Mouse (Mus musculus): Measurements from ENCODE around the gene Zmym3. TPM values are rescaled to one million over a fixed set of nuclear protein-coding genes. Genes with fewer than 3 reads are reported as not detected.
"Not testable (repeated sequence)": the region's sequence is repeated elsewhere in the genome, so short reads cannot be mapped to it uniquely, and the experiment has no call there.

Gene Zmym3
- polyA plus RNA-seq, 1 experiment from 2014 or later: 27.7 TPM

GRCm38 (mm10) chrX:101370573-101370972 is 50.1 kb downstream of the Zmym3 start:
- H3K9me3 ChIP-seq (replicated peaks): no peaks in the 10 kb centered on the region
- no peak overlapping the region for H3K4me2 ChIP-seq
- ATAC-seq (replicated peaks; ENCODE audit: low FRiP score): no peak
- no peak overlapping the region for H3K27ac ChIP-seq
- 0 out of 2 replicates have a peak, but pooled peaks cover 5% of the 10 kb centered on the region for H3K4me1 ChIP-seq
- H3K36me3 ChIP-seq: no peaks in the 10 kb centered on the region
- 78% methylated on average over 3 of the region's 3 CpGs for WGBS
- H3K4me3 ChIP-seq (replicated peaks): no peak overlapping the region
- H3K9ac ChIP-seq: no peak overlapping the region
- H3K27me3 ChIP-seq: peaks cover 23% of the 10 kb centered on the region; the same call in 1 of the 2 replicates

GRCm38 (mm10) chrX:101369001-101369400 is 51.6 kb downstream of the Zmym3 start:
- Histone ChIP-seq H3K4me1 (0 out of 2 replicates have a peak, but pooled peaks cover 5% of the 10 kb centered on the region), H3K4me2 (no peak overlapping the region), H3K27me3 (peaks cover 19% of the 10 kb centered on the region; the same call in 1 of the 2 replicates), H3K36me3 (no peaks in the 10 kb centered on the region), H3K4me3 (replicated peaks) (no peak overlapping the region), H3K27ac (no peak overlapping the region), H3K9ac (no peak overlapping the region), H3K9me3 (replicated peaks) (no peaks in the 10 kb centered on the region)
- 71% methylated on average over 7 of the region's 7 CpGs for WGBS
- no peak for ATAC-seq (replicated peaks; ENCODE audit: low FRiP score)

GRCm38 (mm10) chrX:101358902-101359301 is 61.7 kb downstream of the Zmym3 start:
- 65% methylated on average over 4 of the region's 4 CpGs for WGBS
- not testable (repeated sequence) for H3K27ac ChIP-seq; H3K9me3 ChIP-seq (replicated peaks); H3K27me3 ChIP-seq; H3K4me2 ChIP-seq; H3K4me1 ChIP-seq; H3K9ac ChIP-seq; H3K4me3 ChIP-seq (replicated peaks); ATAC-seq (replicated peaks; ENCODE audit: low FRiP score); H3K36me3 ChIP-seq

Other genes starting within 250 kb of the Zmym3 start
- gene Snx12, start 198.3 kb downstream of the Zmym3 start, polyA plus RNA-seq (2015; fragmentation: Nextera tagmentation; extraction: Ambion mirVana): 53.1 and 53.5 TPM in 2 replicates
- gene Foxo4, start 166.3 kb downstream of the Zmym3 start, polyA plus RNA-seq (2015; fragmentation: Nextera tagmentation; extraction: Ambion mirVana): 3.2 and 3.3 TPM in 2 replicates
- gene Gm614, start 156.9 kb downstream of the Zmym3 start, polyA plus RNA-seq (2015; fragmentation: Nextera tagmentation; extraction: Ambion mirVana): 0.23 TPM in 1 of 2 replicates, not detected in the other
- gene Il2rg, start 152.6 kb downstream of the Zmym3 start, polyA plus RNA-seq (2015; fragmentation: Nextera tagmentation; extraction: Ambion mirVana): 21.1 and 22.2 TPM in 2 replicates
- gene Gm20489, start 151.8 kb downstream of the Zmym3 start, polyA plus RNA-seq (2015; fragmentation: Nextera tagmentation; extraction: Ambion mirVana): not detected in 2 replicates
- gene Med12, start 146.8 kb downstream of the Zmym3 start, polyA plus RNA-seq (2015; fragmentation: Nextera tagmentation; extraction: Ambion mirVana): 32.3 and 35.6 TPM in 2 replicates
- 4.8 and 5.3 TPM in 2 replicates for gene Nlgn3, start 121.7 kb downstream of the Zmym3 start, polyA plus RNA-seq (2015; fragmentation: Nextera tagmentation; extraction: Ambion mirVana)
- 20.0 and 21.4 TPM in 2 replicates for gene Gjb1, start 44.5 kb downstream of the Zmym3 start, polyA plus RNA-seq (2015; fragmentation: Nextera tagmentation; extraction: Ambion mirVana)
- 464 and 466 TPM in 2 replicates for gene Nono, start 8.5 kb upstream of the Zmym3 start, polyA plus RNA-seq (2015; fragmentation: Nextera tagmentation; extraction: Ambion mirVana)
- gene Itgb1bp2, start 28.2 kb upstream of the Zmym3 start, polyA plus RNA-seq (2015; fragmentation: Nextera tagmentation; extraction: Ambion mirVana): 7.6 and 11.9 TPM in 2 replicates
- gene Taf1, start 111.9 kb upstream of the Zmym3 start, polyA plus RNA-seq (2015; fragmentation: Nextera tagmentation; extraction: Ambion mirVana): 13.9 and 14.9 TPM in 2 replicates
- gene Ogt, start 219.2 kb upstream of the Zmym3 start, polyA plus RNA-seq (2015; fragmentation: Nextera tagmentation; extraction: Ambion mirVana): 155 and 157 TPM in 2 replicates